Mouse (Mus musculus) testis, postnatal 14 days (tissue): Measurements from ENCODE around the gene Scp2.
"Not testable (repeated sequence)": the region's sequence is repeated elsewhere in the genome, so short reads cannot be mapped to it uniquely, and the experiment has no call there.

Experiments
- DNase-seq: peaks from one replicate; pipeline ENCODE4 v3.0.0; 2021; ENCODE audit warnings: low spot score

Scp2 gene

DNA sequence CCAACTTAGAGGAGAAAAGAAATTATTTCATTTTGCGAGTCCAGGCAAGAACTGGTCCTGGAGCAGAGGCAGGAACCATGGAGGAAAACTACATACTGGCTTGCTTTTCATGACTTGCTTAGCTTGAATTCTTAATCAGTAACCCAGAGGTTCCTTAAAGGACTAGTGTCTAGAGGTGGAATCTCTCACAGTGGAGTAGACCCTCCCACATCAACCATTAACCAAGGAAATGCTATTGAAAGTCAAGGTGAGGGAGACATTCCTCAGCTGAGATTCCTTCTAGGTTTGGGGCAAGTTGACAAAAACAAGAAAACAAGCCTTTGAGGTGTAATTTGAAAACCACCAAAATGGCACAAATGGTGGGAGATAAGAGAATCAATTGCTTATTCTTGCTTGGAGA, at the start of gene Scp2:
Gene Scp2, minus strand, starts transcription at position 119 of the 400 bp plus-strand sequence.
- no peak for DNase-seq

DNA sequence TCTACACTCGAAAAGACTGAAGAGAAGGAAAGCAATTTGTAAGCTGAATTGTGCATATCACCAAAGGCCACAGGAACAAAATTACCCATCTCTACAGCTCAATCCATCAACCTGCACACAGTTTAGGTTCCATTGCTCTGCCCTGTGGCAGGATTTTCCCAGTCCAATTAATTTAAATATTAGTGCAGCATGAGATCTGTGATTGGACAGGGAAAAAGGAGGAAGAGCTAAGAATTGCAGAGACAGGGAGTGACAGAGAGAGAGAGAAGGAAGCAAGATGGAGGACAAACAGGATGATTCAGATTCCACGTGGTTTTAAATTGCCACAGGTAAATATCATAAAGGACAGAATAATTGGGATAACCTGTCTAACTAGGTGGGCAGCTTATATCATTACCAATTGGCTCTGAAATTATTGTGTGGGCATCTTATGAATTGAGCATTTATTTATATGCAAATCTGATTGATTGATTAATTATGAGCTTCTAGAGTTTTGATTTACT, 48.1 kb upstream of the Scp2 start:
- DNase-seq = no peak

DNA sequence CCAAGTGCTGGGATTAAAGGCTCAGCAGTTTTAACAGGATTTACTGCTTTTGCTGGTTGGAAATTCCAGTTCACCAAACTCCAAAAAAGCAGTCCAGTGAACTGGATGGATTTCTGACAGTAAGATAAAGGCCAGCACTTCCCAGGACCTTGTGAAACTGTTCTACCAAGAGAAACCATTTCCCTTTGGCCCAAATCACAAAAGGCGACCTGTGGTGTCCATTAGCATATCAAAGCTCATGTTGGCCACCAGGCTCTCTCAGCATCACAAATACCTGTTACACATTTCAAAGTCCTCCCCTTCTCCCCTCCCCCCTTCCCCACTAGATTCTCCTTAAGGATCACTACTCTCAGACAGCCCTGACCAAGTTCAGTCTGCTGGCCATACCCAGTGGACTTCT, 37.5 kb upstream of the Scp2 start:
- no peak for DNase-seq

DNA sequence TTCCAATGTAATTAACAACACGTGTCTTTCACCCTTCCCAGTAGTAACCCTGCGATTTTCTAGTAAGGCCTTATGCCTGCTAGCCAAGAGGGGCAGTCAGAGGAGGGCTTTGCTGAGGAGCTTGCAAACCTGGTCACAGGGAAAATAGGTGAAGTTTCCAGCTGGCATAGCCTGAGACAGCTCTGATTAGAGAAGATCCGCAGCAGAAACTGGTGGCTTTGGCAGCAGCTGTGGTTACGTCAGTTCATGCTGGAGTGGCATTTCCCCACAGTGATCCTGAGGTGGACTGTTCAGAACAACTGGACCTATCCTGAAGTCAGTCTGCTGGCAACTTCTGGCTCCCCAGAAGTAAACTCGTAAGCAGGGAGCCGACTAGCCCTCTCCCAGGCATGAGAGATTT, 23.3 kb upstream of the Scp2 start:
- DNase-seq = no peak

DNA sequence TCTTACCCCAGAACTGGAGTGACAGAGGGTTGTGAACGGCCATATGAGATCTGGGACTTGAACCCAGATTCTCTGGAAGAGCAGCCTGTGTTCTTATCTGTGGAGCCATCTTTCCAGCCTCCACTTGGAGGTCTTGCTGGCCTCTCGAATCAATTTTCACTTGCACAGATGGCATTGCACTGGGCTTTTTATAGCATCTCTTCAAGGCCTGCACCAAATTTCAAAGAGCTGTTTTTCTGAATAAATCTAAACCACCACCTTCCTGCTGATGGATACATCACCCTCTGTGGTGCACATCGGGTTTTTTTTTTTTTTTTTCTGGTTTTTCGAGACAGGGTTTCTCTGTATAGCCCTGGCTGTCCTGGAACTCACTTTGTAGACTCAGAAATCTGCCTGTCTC, 22.1 kb upstream of the Scp2 start:
- no peak for DNase-seq

DNA sequence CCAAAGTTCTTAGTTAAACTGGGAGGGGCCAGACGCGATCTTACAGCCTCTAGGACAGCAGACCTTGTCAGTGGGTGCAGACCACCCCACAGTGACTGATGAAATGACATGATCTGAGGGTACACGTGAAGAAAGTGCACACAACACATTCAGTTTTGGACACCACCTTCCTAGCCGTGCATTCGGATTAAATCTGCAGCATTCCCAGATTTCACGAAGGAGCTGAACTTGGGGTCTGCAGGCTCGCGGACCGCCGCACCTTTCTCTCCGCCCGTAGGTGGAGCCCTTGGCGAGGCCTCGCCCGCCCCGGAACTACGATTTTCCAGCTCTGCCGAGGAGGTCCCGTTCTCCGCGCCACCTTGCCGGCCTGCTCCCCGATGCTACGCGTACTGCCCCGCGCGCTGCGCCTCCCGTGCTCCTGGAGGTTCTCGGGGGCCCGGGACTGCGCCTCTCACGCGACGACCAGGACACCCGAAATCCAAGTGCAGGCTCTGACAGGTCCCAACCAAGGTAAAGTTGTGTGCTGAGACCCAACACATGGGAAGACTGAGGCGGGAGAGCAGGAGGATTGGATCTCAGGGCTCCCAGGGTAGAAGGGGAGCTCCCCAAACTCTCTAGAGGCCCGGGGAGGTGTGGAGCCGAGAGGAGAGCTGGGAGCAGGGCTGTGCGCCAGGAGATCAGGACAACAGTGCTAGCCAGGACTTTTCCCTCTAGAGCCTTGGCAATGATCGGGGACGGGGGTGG, 20.5 kb upstream of the Scp2 start, which contains the start of gene Echdc2:
Gene Echdc2, plus strand, starts transcription at position 286 of the 744 bp plus-strand sequence.
- peak; percentile 15 for DNase-seq

DNA sequence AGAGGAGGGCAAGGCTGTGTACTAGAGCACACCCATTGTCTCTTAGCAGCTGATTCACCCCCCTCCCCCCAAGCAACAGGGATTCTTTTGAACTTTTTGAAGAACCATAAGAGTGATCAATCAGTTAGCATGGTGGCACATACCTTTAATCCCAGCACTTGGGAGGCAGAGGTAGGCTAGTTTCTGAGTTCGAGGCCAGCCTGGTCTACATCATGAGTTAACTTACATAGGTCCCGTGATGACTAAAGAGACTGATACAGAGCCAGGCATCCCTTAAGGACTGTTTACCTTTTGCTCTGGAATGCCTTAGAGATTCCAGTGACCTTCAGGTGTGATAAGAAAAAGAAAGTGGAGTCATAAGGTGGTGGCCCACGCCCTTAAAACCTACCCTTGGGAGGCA, 18.5 kb upstream of the Scp2 start:
- no peak for DNase-seq

DNA sequence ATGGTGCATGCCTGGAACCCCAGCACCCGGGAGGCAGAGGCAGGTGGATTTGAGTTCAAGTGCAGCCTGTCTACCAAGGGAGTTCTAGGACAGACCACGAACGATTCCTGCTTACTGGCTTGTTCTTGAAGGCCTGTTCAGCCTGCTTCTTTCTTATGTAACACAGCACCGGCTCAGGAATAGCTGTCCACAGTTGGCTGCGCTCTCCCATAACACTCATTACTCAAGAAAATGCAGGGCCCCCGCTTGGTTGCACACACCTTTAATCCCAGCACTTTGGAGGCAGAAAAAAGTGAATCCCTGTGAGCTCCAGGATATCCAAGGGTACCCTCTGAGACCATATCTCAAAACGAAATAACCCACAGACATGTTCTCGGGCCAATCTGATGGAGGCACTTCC, 17.1 kb upstream of the Scp2 start:
- no peak for DNase-seq

DNA sequence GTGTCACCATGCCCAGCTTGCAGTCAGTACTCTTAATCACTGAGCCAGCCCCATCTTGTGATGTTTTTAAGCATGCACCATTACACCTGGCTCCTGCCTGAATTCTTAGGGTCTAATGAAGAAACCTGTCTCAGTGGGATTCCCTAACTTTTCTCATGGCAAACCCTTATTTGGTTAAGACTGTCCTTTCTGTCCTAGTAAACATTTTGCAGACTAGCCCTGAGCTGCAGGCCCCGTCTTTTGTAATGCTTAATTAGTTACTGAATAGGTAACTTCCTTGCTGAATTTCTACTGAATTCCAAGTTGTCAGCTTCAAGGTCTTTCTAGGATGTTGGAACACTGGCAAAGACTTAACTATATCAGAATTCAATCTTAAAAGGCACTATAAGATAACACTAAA, 10.3 kb upstream of the Scp2 start:
- not testable (repeated sequence) for DNase-seq

DNA sequence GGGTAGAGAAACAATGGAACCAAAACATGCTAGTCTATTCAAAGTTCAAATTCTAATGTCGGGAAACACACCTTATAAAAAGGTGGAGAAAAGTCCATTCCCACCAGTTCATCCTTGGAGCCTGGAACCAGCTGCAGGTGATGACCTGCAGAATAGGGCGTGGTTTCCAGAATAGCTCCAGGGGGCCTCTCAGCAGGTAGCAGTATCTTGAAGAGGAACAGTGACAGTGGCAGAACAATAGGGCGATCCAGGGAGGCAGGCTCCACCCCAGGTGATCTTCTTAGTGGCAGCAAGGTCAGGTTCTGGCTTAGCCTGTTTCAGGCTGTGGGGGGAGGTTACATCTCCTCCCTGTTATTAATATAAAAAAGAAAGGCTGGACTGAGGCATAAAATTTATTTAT, 756 bp upstream of the Scp2 start:
- DNase-seq = not testable (repeated sequence)

DNA sequence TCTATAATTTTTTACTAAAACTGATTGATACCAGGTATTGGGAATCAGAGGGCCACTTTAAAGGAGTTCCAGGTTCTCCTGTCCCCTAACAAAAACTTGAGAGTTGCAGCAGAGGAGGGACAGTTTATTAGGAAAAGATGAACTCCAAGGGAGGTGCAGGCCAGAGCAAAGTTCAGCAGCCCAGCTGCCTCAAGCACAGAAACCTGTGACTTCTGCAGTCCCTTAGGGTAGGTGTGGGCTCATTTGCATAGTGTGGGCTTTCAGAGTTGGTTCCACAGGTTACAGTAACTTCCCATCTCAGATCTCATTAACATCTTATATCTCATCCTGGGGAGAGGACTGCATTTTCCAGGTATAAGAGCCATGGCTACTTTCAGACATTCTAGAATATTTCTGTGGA, 1.0 kb downstream of the Scp2 start:
- no peak for DNase-seq

DNA sequence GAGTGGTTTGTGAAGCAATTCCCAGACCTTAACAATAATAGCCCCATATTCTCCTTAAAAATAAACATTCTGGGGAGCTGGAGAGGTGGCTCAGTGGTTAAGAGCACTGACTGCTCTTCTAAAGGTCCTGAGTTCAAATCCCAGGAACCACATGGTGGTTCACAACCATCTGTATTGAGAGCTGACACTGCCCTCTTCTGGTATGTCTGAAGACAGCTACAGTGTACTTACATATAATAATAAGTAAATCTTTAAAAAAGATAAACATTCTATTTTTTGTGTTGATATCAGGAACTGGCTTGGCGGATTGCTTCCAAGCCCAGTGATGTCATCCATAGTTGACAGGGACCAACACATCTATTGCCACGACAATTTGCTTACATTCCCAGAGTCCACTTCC, 1.6 kb downstream of the Scp2 start:
- DNase-seq = not testable (repeated sequence)

DNA sequence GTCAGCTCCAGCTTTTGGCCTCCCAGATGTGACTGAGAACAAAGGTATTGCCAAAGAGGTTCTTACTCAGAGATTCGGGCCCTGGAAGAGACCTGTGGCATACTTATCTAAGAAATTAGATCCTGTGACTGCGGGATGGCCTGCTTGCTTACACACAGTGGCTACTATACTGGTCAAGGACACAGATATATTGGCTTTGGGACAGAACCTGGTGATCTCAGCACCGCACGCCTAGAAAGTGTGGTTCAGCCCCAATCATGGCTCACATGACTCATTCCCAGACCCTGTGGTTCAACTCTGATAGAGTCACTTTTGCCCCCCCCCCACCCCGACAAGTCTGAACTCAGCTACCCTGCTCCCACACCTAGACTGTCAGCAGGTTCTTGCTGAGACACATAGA, 7.9 kb downstream of the Scp2 start:
- DNase-seq = no peak

DNA sequence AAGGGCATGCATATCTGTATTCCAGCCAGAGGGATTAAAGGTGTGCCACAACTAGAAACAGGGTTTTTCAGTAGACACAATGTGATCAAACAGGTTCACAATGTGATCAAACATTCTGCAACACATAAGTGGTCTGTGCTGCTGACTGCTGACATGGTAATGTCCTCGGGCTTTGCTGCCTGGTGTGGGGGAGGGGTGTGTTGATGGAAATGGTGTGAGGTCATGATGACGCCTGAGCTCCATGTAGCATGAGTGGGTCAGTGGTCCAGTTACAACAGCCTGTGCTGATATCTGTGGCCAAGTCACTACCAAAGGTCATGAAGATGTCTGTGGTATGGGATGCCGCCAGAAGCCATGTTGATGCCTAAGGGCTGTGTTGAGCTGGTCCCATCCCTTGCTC, 14.3 kb downstream of the Scp2 start:
- no peak for DNase-seq

DNA sequence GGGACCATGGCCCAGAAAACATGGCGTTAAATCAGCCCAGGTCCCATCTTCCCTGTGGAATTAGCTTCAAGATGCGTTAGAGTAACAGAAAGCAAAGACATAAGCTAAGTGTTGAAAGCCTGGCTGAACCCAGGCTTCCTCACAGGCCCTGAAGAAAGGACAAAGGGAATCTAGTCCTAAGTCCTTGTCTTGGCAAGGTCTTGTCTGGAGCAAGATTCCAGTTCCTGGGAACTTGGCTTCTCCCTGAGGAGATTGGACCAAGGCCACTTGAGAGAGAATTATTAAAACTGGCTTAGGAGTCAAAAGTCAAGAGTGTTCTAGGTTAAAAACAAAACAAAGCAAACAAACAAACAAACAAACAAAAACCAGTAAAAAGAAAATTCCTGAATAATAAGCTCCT, 16.5 kb downstream of the Scp2 start:
- DNase-seq = no peak

DNA sequence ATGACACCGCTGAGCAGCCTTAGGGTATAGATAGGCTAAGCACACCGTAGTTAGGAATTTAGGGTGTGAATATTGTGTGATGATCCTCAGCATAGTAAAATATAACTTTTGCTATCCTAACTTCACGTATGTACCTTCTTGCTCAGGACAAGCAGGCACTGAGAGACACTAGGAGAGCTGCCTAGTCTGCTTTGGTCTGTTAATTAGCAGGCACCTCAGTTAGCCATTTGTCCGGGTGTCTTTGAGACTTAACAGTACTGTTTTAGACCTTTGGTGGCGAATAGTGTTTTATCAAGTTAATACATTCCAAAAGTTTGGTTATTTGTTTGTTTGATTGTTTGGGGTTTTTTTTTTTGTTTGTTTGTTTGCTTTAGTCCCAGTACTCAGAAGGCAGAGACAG, 17.3 kb downstream of the Scp2 start:
- DNase-seq = no peak

DNA sequence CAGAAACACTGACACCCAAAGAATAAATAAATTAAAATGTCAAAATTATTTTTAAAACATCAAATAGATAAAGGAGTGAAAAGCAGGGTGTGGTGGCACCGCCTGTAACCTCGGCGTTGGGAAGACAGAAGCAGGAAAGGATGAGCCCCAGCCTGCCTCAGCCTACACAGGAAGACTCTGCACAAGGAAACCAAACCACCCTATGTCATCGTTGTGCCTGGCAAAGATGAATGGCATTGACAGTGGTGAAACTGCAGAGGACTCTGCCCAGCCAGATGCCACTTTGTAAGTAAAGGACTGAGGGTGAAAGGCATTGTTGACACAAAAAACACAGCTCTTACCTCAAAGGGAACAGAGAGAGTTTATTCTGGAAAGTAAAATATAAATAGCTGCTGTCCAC, 18.5 kb downstream of the Scp2 start:
- no peak for DNase-seq

DNA sequence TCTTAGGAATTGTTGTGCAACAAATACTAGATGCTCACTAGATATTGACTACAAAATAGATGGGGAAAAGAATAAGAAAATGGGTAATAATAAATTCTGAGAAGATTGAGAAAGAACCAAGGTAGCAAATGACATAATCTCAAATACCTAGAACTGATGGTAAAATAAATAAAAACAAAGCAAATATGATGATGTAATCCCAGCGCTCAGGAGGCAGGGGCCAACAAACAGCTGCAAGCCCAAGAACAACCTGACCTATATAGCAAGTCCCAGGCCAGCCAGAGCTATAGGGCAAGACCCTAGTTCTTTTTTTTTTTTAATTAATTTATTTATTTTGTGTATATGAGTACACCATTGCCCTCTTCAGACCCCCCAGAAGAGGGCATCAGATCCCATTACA, 20.7 kb downstream of the Scp2 start:
- no peak for DNase-seq

DNA sequence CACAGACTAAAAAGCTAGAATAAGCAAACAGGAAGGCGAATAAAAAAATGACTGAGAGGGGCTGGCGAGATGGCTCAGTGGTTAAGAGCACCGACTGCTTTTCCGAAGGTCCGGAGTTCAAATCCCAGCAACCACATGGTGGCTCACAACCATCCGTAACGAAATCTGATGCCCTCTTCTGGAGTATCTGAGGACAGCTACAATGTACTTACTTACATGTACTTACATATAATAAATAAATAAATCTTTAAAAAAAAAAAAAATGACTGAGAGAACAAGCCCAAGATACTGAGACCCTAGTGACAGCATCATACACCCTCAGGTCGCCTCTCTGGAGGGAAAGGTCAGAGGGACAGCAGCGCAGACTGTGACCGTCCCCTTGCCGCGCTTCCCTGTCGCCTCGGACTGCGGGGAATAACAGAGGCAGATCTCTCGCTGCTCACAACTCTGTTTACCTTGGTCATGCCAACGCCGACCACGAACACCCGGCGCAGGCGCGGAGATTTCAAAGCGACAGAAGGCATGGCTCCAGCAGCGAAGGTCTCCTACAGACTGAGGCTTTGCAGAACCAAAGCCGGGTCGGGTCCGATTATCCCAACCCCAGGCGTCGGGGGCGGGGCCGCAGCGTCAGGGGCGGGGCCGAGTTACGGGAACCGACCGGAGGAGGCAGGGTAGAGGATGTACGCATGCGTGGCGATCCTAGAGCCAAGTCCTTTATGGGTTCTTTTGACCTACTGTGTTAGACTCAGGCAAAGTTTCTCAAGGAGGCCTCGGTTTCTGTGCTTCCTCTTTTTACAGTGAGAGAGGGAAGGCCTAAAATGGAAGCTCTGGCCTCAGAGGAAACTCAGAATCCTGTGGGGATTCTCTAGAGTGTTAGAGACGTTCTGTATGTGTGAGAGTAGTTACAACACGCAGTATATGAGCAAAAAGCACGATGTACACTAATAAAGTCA, 26.6 kb downstream of the Scp2 start:
- peak; percentile 93 for DNase-seq

DNA sequence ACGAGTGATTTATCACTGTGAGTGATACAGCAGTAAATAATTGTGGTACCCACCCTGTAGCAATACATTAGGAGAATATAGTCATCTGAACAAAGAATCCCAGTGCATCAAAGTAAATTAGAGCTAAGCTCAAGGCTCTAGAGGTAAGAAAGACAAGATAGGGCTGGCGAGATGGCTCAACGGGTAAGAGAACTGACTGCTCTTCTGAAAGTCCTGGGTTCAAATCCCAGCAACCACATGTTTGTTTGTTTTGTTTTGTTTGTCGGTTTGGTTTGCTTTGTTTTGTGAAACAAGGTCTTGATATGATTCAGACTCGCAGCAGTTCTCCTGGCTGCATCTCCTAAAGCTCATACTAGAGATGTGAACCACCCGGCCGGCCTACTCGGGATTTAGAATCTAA, 27.3 kb downstream of the Scp2 start:
- no peak for DNase-seq

DNA sequence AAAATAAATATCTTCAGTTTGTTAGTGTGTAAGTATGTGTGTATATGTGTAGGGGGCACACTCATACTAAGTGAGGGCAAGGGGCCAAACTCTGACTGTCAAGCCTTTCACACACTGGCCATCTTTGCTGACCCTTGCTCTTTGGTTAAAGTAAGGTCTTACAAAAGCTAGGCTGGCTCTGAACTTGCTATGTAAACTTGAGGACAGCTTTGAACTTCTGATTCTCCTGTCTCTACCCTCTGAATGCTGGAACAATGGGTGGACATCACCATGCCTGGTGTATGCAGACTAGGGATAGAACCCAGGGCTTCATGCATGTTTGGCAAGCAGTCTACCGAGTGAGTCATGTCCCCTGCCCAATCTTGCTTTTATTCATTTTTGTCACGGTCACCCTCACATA, 28.3 kb downstream of the Scp2 start:
- DNase-seq = no peak

DNA sequence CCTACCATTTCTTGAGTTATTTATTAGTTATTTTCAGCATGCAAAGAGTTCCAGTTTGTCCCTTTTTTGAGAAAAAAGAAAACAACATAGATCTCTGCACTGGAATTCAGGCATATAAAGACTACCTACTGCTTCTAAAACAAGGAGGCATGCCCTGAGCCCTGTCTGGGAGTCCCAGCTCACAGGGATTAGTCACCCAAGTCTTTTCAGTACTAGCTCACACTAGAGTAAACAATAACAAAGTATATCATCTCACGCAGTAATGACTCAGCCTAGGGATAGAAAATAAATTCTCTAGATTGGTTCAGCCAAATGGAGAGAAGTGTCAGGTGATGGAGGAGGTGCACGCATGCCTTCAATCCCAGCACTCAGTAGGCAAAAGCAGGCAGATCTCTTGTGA, 34.1 kb downstream of the Scp2 start:
- no peak for DNase-seq

DNA sequence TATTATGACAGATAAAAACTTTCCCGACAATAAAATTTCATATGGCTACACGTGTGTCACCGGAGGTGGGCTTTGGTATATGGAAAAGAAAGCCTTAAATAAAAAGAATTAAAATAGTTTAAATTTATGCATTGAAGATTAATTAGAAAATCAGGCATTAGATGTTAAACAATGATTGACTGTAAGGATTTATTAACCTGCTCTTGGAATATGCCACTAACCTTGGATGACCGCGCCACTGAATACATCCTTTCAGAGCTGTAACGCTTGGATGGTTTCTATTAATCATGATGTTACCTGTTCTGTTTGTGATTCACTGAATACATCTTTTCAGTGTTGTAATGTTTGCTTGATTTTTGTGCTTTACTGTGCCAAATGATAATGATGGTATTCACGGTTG, 35.1 kb downstream of the Scp2 start:
- DNase-seq = no peak
